In the genomic region with DNA sequence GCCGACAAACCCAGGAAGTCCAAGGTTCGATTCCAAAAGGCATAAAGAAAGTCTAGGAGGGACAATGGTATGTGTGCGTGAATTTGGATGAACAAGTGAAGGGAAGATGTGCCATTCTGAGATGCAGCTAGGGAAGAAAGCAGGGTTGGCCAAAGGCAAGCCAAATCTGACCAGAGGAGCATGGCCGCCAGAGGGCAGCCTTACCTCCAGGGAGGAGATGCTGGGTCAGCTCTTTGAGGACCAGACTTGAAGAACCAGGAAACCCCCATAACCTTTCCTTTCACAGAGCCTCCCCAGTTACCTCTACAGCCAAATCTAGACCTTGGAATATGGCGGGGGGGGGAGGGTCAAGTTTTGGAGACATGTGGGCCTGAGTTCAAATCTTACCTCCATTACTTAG, we compare ENCODE assay signal across 9 mouse cellular contexts.
DNase-seq lines count a peak whose midpoint lies in the region; ATAC-seq and TF ChIP-seq lines count a peak whose summit lies in the region.
"Had no signal": no experiment of that assay in that cellular context is flagged by ENCODE, and none has a peak within 500 bp of the region (broad histone marks: within the 10 kb centered on the region; RNA-seq: fewer than 3 reads in every experiment).

No protein-coding gene starts in this region.

- no peaks in the 10 kb centered on the region for H3K36me3 ChIP-seq in kidney, embryonic 16.5 days (ENCODE audit: insufficient read depth, low read length)
- peaks cover 0 to 73% of the 10 kb centered on the region in 2 experiments for H3K36me3 ChIP-seq in CH12.LX (replicated peaks in 1 of 2; ENCODE audit: control insufficient read depth in 1 of 2, insufficient read depth in 1 of 2, low read length in 1 of 2)
- H3K36me3 ChIP-seq: liver, embryonic 13.5 days had no signal

- no peaks in the 10 kb centered on the region for H3K27me3 ChIP-seq in kidney, embryonic 16.5 days (ENCODE audit: insufficient read depth, low read length)
- no peaks in the 10 kb centered on the region for H3K27me3 ChIP-seq in CH12.LX (replicated peaks)
- H3K27me3 ChIP-seq: liver, embryonic 13.5 days had no signal

- TF ChIP-seq EP300 in CH12.LX (IDR thresholded peaks at IDR 0.05; ENCODE audit: low read length), result peak; percentile 22; the same call in 1 of the 2 replicates

- dilution Hi-C loops in CH12.LX (cut with MboI; ENCODE audit: extremely low pct_ligation_motif_present, extremely low pct_unique_long_range_greater_than_20kb, low sequenced_read_pairs), result no loop called here

- in situ Hi-C loops in CH12.LX (cut with MboI; ENCODE audit: low pct_ligation_motif_present, low pct_unique_long_range_greater_than_20kb, low sequenced_read_pairs), result no loop called here

- no peaks in the 10 kb centered on the region for H3K4me1 ChIP-seq in kidney, embryonic 16.5 days (ENCODE audit: insufficient read depth, low read length)
- peaks cover 25 to 77% of the 10 kb centered on the region in 2 experiments for H3K4me1 ChIP-seq in CH12.LX (ENCODE audit: control insufficient read depth in 1 of 2, insufficient read depth in 2 of 2)
- H3K4me1 ChIP-seq: liver, embryonic 13.5 days had no signal

- H3K27ac ChIP-seq in kidney, embryonic 16.5 days (ENCODE audit: low read length), result no peak overlapping the region
- peak overlapping the region; percentile 50 for H3K27ac ChIP-seq in CH12.LX (ENCODE audit: insufficient read depth, low read depth)
- H3K27ac ChIP-seq: liver, embryonic 13.5 days had no signal

- H3K4me3 ChIP-seq in kidney, embryonic 16.5 days (ENCODE audit: low read length), result no peak overlapping the region
- H3K4me3 ChIP-seq in CH12.LX (replicated peaks in 1 of 3; ENCODE audit: low read depth in 2 of 3, low read length in 2 of 3, poor library complexity in 1 of 3), result no peak overlapping the region
- H3K4me3 ChIP-seq: erythroblast, embryonic 14.5 days; liver, embryonic 13.5 days had no signal

- DNase-seq in kidney, adult 11 months, result peak; percentile 9
- DNase-seq in CH12.LX (ENCODE audit: extremely low read depth) (peak; percentile 63), ZHBTc4 (ENCODE audit: low read depth, low spot score) (peak; percentile 64)
- DNase-seq in embryo, embryonic 11 days, result peak; percentile 77
- peak; percentile 12 to 19 for DNase-seq in left cerebral cortex, postnatal 25 days (ENCODE audit: low spot score in 2 of 2)
- peak; percentile 41 to 56 for DNase-seq in right cerebral cortex, adult 2 months (ENCODE audit: low spot score in 2 of 2)
- DNase-seq: liver, embryonic 13.5 days had no signal

- no peak overlapping the region for H3K9ac ChIP-seq in kidney, embryonic 16.5 days (replicated peaks; ENCODE audit: low read length)
- H3K9ac ChIP-seq in CH12.LX (ENCODE audit: insufficient read depth, low read depth), result no peak overlapping the region
- H3K9ac ChIP-seq: liver, embryonic 13.5 days had no signal

- TF ChIP-seq POLR2A in CH12.LX (IDR thresholded peaks at IDR 0.05; ENCODE audit: low read depth, low read length), result no peak

- peak; percentile 56 to 86; a peak in 3 of 4 replicates for TF ChIP-seq CTCF in CH12.LX (conservative IDR thresholded peaks at IDR 0.05 in 1 of 2, IDR thresholded peaks at IDR 0.05 in 1 of 2; ENCODE audit: low read depth in 2 of 2, low read length in 2 of 2)

- no peak for ATAC-seq in kidney, embryonic 16.5 days (ENCODE audit: low FRiP score, low TSS enrichment)

- intact Hi-C loops in left cerebral cortex, postnatal 25 days (cut with DNase I), result loop anchor here (5.0 kb wide), 1 partner anchor 85 kb away; no protein-coding TSS in a partner anchor

- TF ChIP-seq RAD21 in CH12.LX (IDR thresholded peaks at IDR 0.05; ENCODE audit: low read depth, low read length), result peak; percentile 80

- H3K79me2 ChIP-seq in CH12.LX (replicated peaks; ENCODE audit: control insufficient read depth, extremely low read depth, insufficient read depth, poor library complexity, severe bottlenecking), result no peaks in the 10 kb centered on the region

- 45% methylated on average over 5 of the region's 5 CpGs for WGBS in kidney, embryonic 16.5 days

- no peak overlapping the region for H3K4me2 ChIP-seq in kidney, embryonic 16.5 days (replicated peaks; ENCODE audit: low read depth, low read length)
- H3K4me2 ChIP-seq in CH12.LX (ENCODE audit: insufficient read depth, low read depth, poor library complexity, severe bottlenecking), result peak overlapping the region; percentile 37
- H3K4me2 ChIP-seq: liver, embryonic 13.5 days had no signal

- no peaks in the 10 kb centered on the region for H3K9me3 ChIP-seq in kidney, embryonic 16.5 days (ENCODE audit: low read length)
- no peaks in the 10 kb centered on the region for H3K9me3 ChIP-seq in CH12.LX (replicated peaks; ENCODE audit: low read length)
- H3K9me3 ChIP-seq: liver, embryonic 13.5 days had no signal

TF ChIP-seq in CH12.LX, 34 proteins besides CTCF, POLR2A, EP300 and RAD21:
- TF ChIP-seq CHD1 (IDR thresholded peaks at IDR 0.05; ENCODE audit: low read depth, low read length), result 0 out of 2 replicates have a peak, but pooled peaks have one; percentile 23
- 0 out of 2 replicates have a peak, but pooled peaks have one; percentile 41 for TF ChIP-seq RCOR1 (conservative IDR thresholded peaks at IDR 0.05; ENCODE audit: low read depth, low read length)
- peak; percentile 30; the same call in 1 of the 2 replicates for TF ChIP-seq BHLHE40 (IDR thresholded peaks at IDR 0.05; ENCODE audit: low read depth, low read length)
- peak; percentile 57; the same call in 1 of the 2 replicates for TF ChIP-seq ELF1 (IDR thresholded peaks at IDR 0.05; ENCODE audit: low read depth, low read length)
- TF ChIP-seq TBP (conservative IDR thresholded peaks at IDR 0.05; ENCODE audit: low read depth, low read length), result no peak
- no peak for TF ChIP-seq UBTF (IDR thresholded peaks at IDR 0.05; ENCODE audit: low read depth, low read length)
- TF ChIP-seq SMC3 (IDR thresholded peaks at IDR 0.05; ENCODE audit: low read depth, low read length), result peak; percentile 92
- TF ChIP-seq MEF2A (IDR thresholded peaks at IDR 0.05; ENCODE audit: borderline replicate concordance, low read depth, low read length), result peak; percentile 51; the same call in 1 of the 2 replicates
- peak; percentile 35; the same call in 1 of the 2 replicates for TF ChIP-seq TCF12 (IDR thresholded peaks at IDR 0.05; ENCODE audit: low read depth, low read length)
- 0 out of 2 replicates have a peak, but pooled peaks have one; percentile 41 for TF ChIP-seq MAZ (IDR thresholded peaks at IDR 0.05; ENCODE audit: low read depth, low read length)
- TF ChIP-seq NELFE (IDR thresholded peaks at IDR 0.05; ENCODE audit: low read depth, low read length), result 0 out of 2 replicates have a peak, but pooled peaks have one; percentile 25
- TF ChIP-seq JUN (IDR thresholded peaks at IDR 0.05; ENCODE audit: insufficient read depth, low read depth, low read length), result no peak
- TF ChIP-seq IRF4 (IDR thresholded peaks at IDR 0.05; ENCODE audit: low read depth, low read length), result peak; percentile 59; the same call in 1 of the 2 replicates
- TF ChIP-seq MYC (IDR thresholded peaks at IDR 0.05; ENCODE audit: low read depth, low read length), result 0 out of 2 replicates have a peak, but pooled peaks have one; percentile 39
- TF ChIP-seq ETS1 (conservative IDR thresholded peaks at IDR 0.05; ENCODE audit: low read depth, low read length), result peak; percentile 54; the same call in 1 of the 2 replicates
- TF ChIP-seq MXI1 (IDR thresholded peaks at IDR 0.05; ENCODE audit: low read depth, low read length), result peak; percentile 34; the same call in 1 of the 2 replicates
- TF ChIP-seq SIN3A (IDR thresholded peaks at IDR 0.05; ENCODE audit: low read length), result no peak
- peak; percentile 99 for TF ChIP-seq MAFK (IDR thresholded peaks at IDR 0.05; ENCODE audit: insufficient replicate concordance, low read length)
- peak; percentile 38; the same call in 1 of the 2 replicates for TF ChIP-seq ZC3H11A (IDR thresholded peaks at IDR 0.05; ENCODE audit: low read depth, low read length)

Comparison
In these comparisons a context has a peak if more than half of its experiments do, and no peak if none do; other contexts are left out.
1. DNase-seq: peak in every context shown above with its lines; median percentile 77 in embryo, embryonic 11 days; 64 in ZHBTc4; 63 in CH12.LX; 48 in right cerebral cortex, adult 2 months; 16 in left cerebral cortex, postnatal 25 days; 9 in kidney, adult 11 months.